Mouse (Mus musculus) CH12.LX (cell line): ENCODE data around the gene Cyp2d22.

Source experiments
- CHD1 ChIP-seq: IDR thresholded peaks from 2 replicates; pipeline ENCODE4 v1.6.1; 2012; ENCODE audit warnings: low read depth, low read length, improper control_type of control experiment, inconsistent platforms
- CHD2 ChIP-seq: IDR thresholded peaks from 2 replicates; pipeline ENCODE4 v1.6.1; 2011; ENCODE audit warnings: low read length, improper control_type of control experiment
- ETS1 ChIP-seq: conservative IDR thresholded peaks from 2 replicates; pipeline ENCODE4 v1.6.1; 2012; ENCODE audit warnings: low read depth, mild to moderate bottlenecking, inconsistent platforms, low read length, improper control_type of control experiment, moderate library complexity
- IRF4 ChIP-seq: IDR thresholded peaks from 2 replicates; pipeline ENCODE4 v1.6.1; 2014; ENCODE audit warnings: low read depth, mild to moderate bottlenecking, inconsistent platforms, low read length, improper control_type of control experiment
- POLR2A ChIP-seq: IDR thresholded peaks from 2 replicates; pipeline ENCODE4 v1.6.1; 2011; ENCODE audit warnings: low read depth, mild to moderate bottlenecking, improper control_type of control experiment, low read length
- RAD21 ChIP-seq: IDR thresholded peaks from 2 replicates; pipeline ENCODE4 v1.6.1; 2011; ENCODE audit warnings: low read depth, mild to moderate bottlenecking, low read length, improper control_type of control experiment, moderate library complexity
- RCOR1 ChIP-seq: conservative IDR thresholded peaks from 2 replicates; pipeline ENCODE4 v1.6.1; 2012; ENCODE audit warnings: low read depth, mild to moderate bottlenecking, inconsistent platforms, low read length, improper control_type of control experiment
- ZMIZ1 ChIP-seq: IDR thresholded peaks from 2 replicates; pipeline ENCODE4 v1.6.1; 2012; ENCODE audit warnings: low read depth, mild to moderate bottlenecking, inconsistent platforms, low read length, improper control_type of control experiment

GRCm38 (mm10) chr15:82340414-82341035 is 39.5 kb downstream of the Cyp2d22 start:
- no peak for TF ChIP-seq ZMIZ1
- TF ChIP-seq CHD2, result no peak
- TF ChIP-seq ETS1, result no peak
- TF ChIP-seq RAD21, result no peak
- TF ChIP-seq RCOR1, result no peak
- TF ChIP-seq CHD1, result no peak
- no peak for TF ChIP-seq POLR2A
- no peak for TF ChIP-seq IRF4
